Mouse (Mus musculus) MEL (cell line): Measurements from ENCODE around the gene Garnl3.

Source experiments
- CHD2 ChIP-seq: IDR thresholded peaks from 2 replicates; pipeline ENCODE4 v1.6.1; 2011; ENCODE audit warnings: low read length, improper control_type of control experiment
- CTCF ChIP-seq, 3 experiments: IDR thresholded peaks in 2 of 3; conservative IDR thresholded peaks in 1 of 3; 2 replicates each; pipeline ENCODE4 v1.5.1; 2011 to 2012; ENCODE audit warnings: low read length in 3 of 3, low read depth in 2 of 3, mild to moderate bottlenecking in 2 of 3, improper control_type of control experiment in 1 of 3, inconsistent platforms in 1 of 3, mixed read lengths in 1 of 3, moderate library complexity in 1 of 3; ENCODE audit not compliant: control insufficient read depth in 1 of 3, insufficient read depth in 1 of 3, poor library complexity in 1 of 3, severe bottlenecking in 1 of 3
- ELF1 ChIP-seq: IDR thresholded peaks from 2 replicates; pipeline ENCODE4 v1.6.1; 2014; ENCODE audit warnings: low read depth, mild to moderate bottlenecking, inconsistent platforms, low read length, improper control_type of control experiment, moderate library complexity
- EP300 ChIP-seq, 2 experiments: IDR thresholded peaks; 2 replicates each; pipeline ENCODE4 v1.6.1; 2011; ENCODE audit warnings: improper control_type of control experiment in 2 of 2, low read length in 2 of 2, low read depth in 1 of 2, mild to moderate bottlenecking in 1 of 2
- GATA1 ChIP-seq: IDR thresholded peaks from 2 replicates; pipeline ENCODE4 v1.6.1; 2011; ENCODE audit warnings: low read depth, low read length, improper control_type of control experiment
- KAT2A ChIP-seq: conservative IDR thresholded peaks from 2 replicates; pipeline ENCODE4 v1.6.1; 2012; ENCODE audit warnings: low read depth, low read length, improper control_type of control experiment, inconsistent platforms
- MAZ ChIP-seq: IDR thresholded peaks from 2 replicates; pipeline ENCODE4 v1.6.1; 2012; ENCODE audit warnings: low read depth, mild to moderate bottlenecking, inconsistent platforms, low read length, improper control_type of control experiment
- MEF2A ChIP-seq: IDR thresholded peaks from 2 replicates; pipeline ENCODE4 v1.6.1; 2014; ENCODE audit warnings: low read depth, mild to moderate bottlenecking, inconsistent platforms, low read length, improper control_type of control experiment; ENCODE audit not compliant: poor library complexity, insufficient replicate concordance, severe bottlenecking; ENCODE audit errors: extremely low read depth
- NRF1 ChIP-seq: IDR thresholded peaks from 2 replicates; pipeline ENCODE4 v1.6.1; 2014; ENCODE audit warnings: low read depth, mild to moderate bottlenecking, inconsistent platforms, low read length, improper control_type of control experiment, moderate library complexity; ENCODE audit not compliant: poor library complexity, insufficient read depth, severe bottlenecking
- POLR2A ChIP-seq, 2 experiments: IDR thresholded peaks; 2 replicates each; pipeline ENCODE4 v1.6.1; 2011 to 2012; ENCODE audit warnings: low read length in 2 of 2, mild to moderate bottlenecking in 2 of 2, control low read depth in 1 of 2, improper control_type of control experiment in 1 of 2, low read depth in 1 of 2, moderate library complexity in 1 of 2; ENCODE audit not compliant: control insufficient read depth in 1 of 2, insufficient read depth in 1 of 2, poor library complexity in 1 of 2
- RCOR1 ChIP-seq: IDR thresholded peaks from 2 replicates; pipeline ENCODE4 v1.6.1; 2012; ENCODE audit warnings: low read depth, mild to moderate bottlenecking, inconsistent platforms, low read length, improper control_type of control experiment
- TAL1 ChIP-seq: IDR thresholded peaks from 2 replicates; pipeline ENCODE4 v1.6.1; 2012; ENCODE audit warnings: mild to moderate bottlenecking, inconsistent platforms, low read length, moderate library complexity, mixed read lengths
- USF1 ChIP-seq: IDR thresholded peaks from 2 replicates; pipeline ENCODE4 v1.6.1; 2014; ENCODE audit warnings: low read depth, mild to moderate bottlenecking, inconsistent platforms, low read length, improper control_type of control experiment, moderate library complexity
- ZNF384 ChIP-seq: IDR thresholded peaks from 2 replicates; pipeline ENCODE4 v1.6.1; 2012; ENCODE audit warnings: low read depth, mild to moderate bottlenecking, inconsistent platforms, low read length, improper control_type of control experiment

- TF ChIP-seq POLR2A (IDR thresholded peaks at IDR 0.05; ENCODE audit: control insufficient read depth in 1 of 2, insufficient read depth in 1 of 2, low read depth in 1 of 2, low read length in 2 of 2, poor library complexity in 1 of 2) = no peak
- TF ChIP-seq MAZ = no peak
- TF ChIP-seq NRF1 = no peak
- no peak for TF ChIP-seq CTCF (IDR thresholded peaks at IDR 0.05 in 2 of 3, conservative IDR thresholded peaks at IDR 0.05 in 1 of 3; ENCODE audit: control insufficient read depth in 1 of 3, insufficient read depth in 1 of 3, low read depth in 2 of 3, low read length in 3 of 3, poor library complexity in 1 of 3, severe bottlenecking in 1 of 3)
- TF ChIP-seq USF1 = no peak
- no peak for TF ChIP-seq KAT2A
- TF ChIP-seq EP300 (IDR thresholded peaks at IDR 0.05; ENCODE audit: low read depth in 1 of 2, low read length in 2 of 2) = no peak
- TF ChIP-seq MEF2A = no peak
- no peak for TF ChIP-seq GATA1
- TF ChIP-seq ZNF384 = no peak
- no peak for TF ChIP-seq RCOR1
- no peak for TF ChIP-seq CHD2
- TF ChIP-seq TAL1 = no peak
- TF ChIP-seq ELF1 = no peak
Measured at GRCm38 (mm10) chr2:33057514-33057913, 73.9 kb downstream of the Garnl3 start.
